Mouse (Mus musculus) MEL (cell line): ENCODE results near the gene Vps37d. TPM values are rescaled to one million over a fixed set of nuclear protein-coding genes. Genes with fewer than 3 reads are reported as not detected.
A peak's percentile ranks its signal among the peaks of the same experiment; 100 is the strongest.

Experiments used
- DNase-seq: peaks from one replicate; pipeline ENCODE4 v3.0.0; 2011; ENCODE audit warnings: low read depth, low spot score
- H3K27ac ChIP-seq: 2 replicates; pipeline ENCODE4 v1.5.1; 2012; ENCODE audit warnings: low read depth, mild to moderate bottlenecking, control low read depth, low read length, moderate library complexity; ENCODE audit not compliant: control insufficient read depth
- H3K27me3 ChIP-seq, 2 experiments: fragments of 150-350 bp in 1 of 2; sonication (generic) in 1 of 2; 2 replicates each; pipeline ENCODE4 v1.6.1; 2012; ENCODE audit warnings: low read length in 2 of 2, mild to moderate bottlenecking in 2 of 2, improper control_type of control experiment in 1 of 2, moderate library complexity in 1 of 2; ENCODE audit not compliant: insufficient read depth in 2 of 2, control insufficient read depth in 1 of 2
- H3K36me3 ChIP-seq, 2 experiments: 2 replicates each; pipeline ENCODE4 v1.6.1; 2012 to 2014; ENCODE audit warnings: low read length in 2 of 2, improper control_type of control experiment in 1 of 2, inconsistent platforms in 1 of 2, mild to moderate bottlenecking in 1 of 2; ENCODE audit not compliant: insufficient read depth in 2 of 2, control insufficient read depth in 1 of 2
- H3K4me1 ChIP-seq, 2 experiments: fragments of 150-350 bp in 1 of 2; sonication (generic) in 1 of 2; 2 replicates each; pipeline ENCODE4 v1.6.1; 2012; ENCODE audit warnings: low read length in 2 of 2, improper control_type of control experiment in 1 of 2, mild to moderate bottlenecking in 1 of 2; ENCODE audit not compliant: insufficient read depth in 2 of 2, control insufficient read depth in 1 of 2
- H3K4me3 ChIP-seq, 2 experiments: fragments of 150-350 bp in 1 of 2; sonication (generic) in 1 of 2; 2 replicates each; pipeline ENCODE4 v1.5.1; 2012; ENCODE audit warnings: low read depth in 2 of 2, low read length in 2 of 2, mild to moderate bottlenecking in 2 of 2, moderate library complexity in 2 of 2, control low read depth in 1 of 2, improper control_type of control experiment in 1 of 2; ENCODE audit not compliant: control insufficient read depth in 1 of 2, insufficient read depth in 1 of 2
- H3K79me2 ChIP-seq: 2 replicates; pipeline ENCODE4 v1.6.1; 2012; ENCODE audit warnings: mild to moderate bottlenecking, low read length, moderate library complexity; ENCODE audit not compliant: control insufficient read depth, poor library complexity, insufficient read depth
- H3K9ac ChIP-seq: 2 replicates; pipeline ENCODE4 v1.6.1; 2012; ENCODE audit warnings: low read depth, mild to moderate bottlenecking, control low read depth, low read length, moderate library complexity; ENCODE audit not compliant: control insufficient read depth, poor library complexity, severe bottlenecking
- H3K9me3 ChIP-seq: fragments of 150-350 bp; sonication (generic); replicated peaks from 2 replicates; pipeline ENCODE4 v1.6.1; 2012; ENCODE audit warnings: mild to moderate bottlenecking, low read length, improper control_type of control experiment, moderate library complexity; ENCODE audit not compliant: insufficient read depth
- BHLHE40 ChIP-seq: IDR thresholded peaks from 2 replicates; pipeline ENCODE4 v1.6.1; 2012; ENCODE audit warnings: low read depth, mild to moderate bottlenecking, inconsistent platforms, low read length, improper control_type of control experiment, borderline replicate concordance
- CHD2 ChIP-seq: IDR thresholded peaks from 2 replicates; pipeline ENCODE4 v1.6.1; 2011; ENCODE audit warnings: low read length, improper control_type of control experiment
- EP300 ChIP-seq, 2 experiments: IDR thresholded peaks; 2 replicates each; pipeline ENCODE4 v1.6.1; 2011; ENCODE audit warnings: improper control_type of control experiment in 2 of 2, low read length in 2 of 2, low read depth in 1 of 2, mild to moderate bottlenecking in 1 of 2
- GABPA ChIP-seq: IDR thresholded peaks from 2 replicates; pipeline ENCODE4 v1.6.1; 2012; ENCODE audit warnings: low read depth, mild to moderate bottlenecking, inconsistent platforms, low read length, improper control_type of control experiment, moderate library complexity
- KAT2A ChIP-seq: conservative IDR thresholded peaks from 2 replicates; pipeline ENCODE4 v1.6.1; 2012; ENCODE audit warnings: low read depth, low read length, improper control_type of control experiment, inconsistent platforms
- MAFK ChIP-seq: IDR thresholded peaks from 2 replicates; pipeline ENCODE4 v1.6.1; 2011; ENCODE audit warnings: low read depth, mild to moderate bottlenecking, low read length, improper control_type of control experiment, borderline replicate concordance
- MAX ChIP-seq: IDR thresholded peaks from 2 replicates; pipeline ENCODE4 v1.6.1; 2011; ENCODE audit warnings: low read length, improper control_type of control experiment
- MAZ ChIP-seq: IDR thresholded peaks from 2 replicates; pipeline ENCODE4 v1.6.1; 2012; ENCODE audit warnings: low read depth, mild to moderate bottlenecking, inconsistent platforms, low read length, improper control_type of control experiment
- MYB ChIP-seq: IDR thresholded peaks from 2 replicates; pipeline ENCODE4 v1.6.1; 2011; ENCODE audit warnings: mild to moderate bottlenecking, low read depth, low read length, improper control_type of control experiment
- MYC ChIP-seq: IDR thresholded peaks from 2 replicates; pipeline ENCODE4 v1.6.1; 2011; ENCODE audit warnings: low read depth, mild to moderate bottlenecking, low read length, improper control_type of control experiment, moderate library complexity
- POLR2AphosphoS2 ChIP-seq: IDR thresholded peaks from 2 replicates; pipeline ENCODE4 v1.6.1; 2011; ENCODE audit warnings: low read length, improper control_type of control experiment
- RCOR1 ChIP-seq: IDR thresholded peaks from 2 replicates; pipeline ENCODE4 v1.6.1; 2012; ENCODE audit warnings: low read depth, mild to moderate bottlenecking, inconsistent platforms, low read length, improper control_type of control experiment
- SIN3A ChIP-seq: IDR thresholded peaks from 2 replicates; pipeline ENCODE4 v1.6.1; 2012; ENCODE audit warnings: low read length, improper control_type of control experiment, inconsistent platforms
- TAL1 ChIP-seq: IDR thresholded peaks from 2 replicates; pipeline ENCODE4 v1.6.1; 2012; ENCODE audit warnings: mild to moderate bottlenecking, inconsistent platforms, low read length, moderate library complexity, mixed read lengths
- TBP ChIP-seq: IDR thresholded peaks from 2 replicates; pipeline ENCODE4 v1.8.0; 2011; ENCODE audit warnings: low read depth, low read length, improper control_type of control experiment
- TCF12 ChIP-seq: IDR thresholded peaks from 2 replicates; pipeline ENCODE4 v1.6.1; 2014; ENCODE audit warnings: low read depth, mild to moderate bottlenecking, inconsistent platforms, low read length, improper control_type of control experiment, moderate library complexity
- ZC3H11A ChIP-seq: IDR thresholded peaks from 2 replicates; pipeline ENCODE4 v1.6.1; 2012; ENCODE audit warnings: low read depth, mild to moderate bottlenecking, inconsistent platforms, low read length, improper control_type of control experiment
- ZKSCAN1 ChIP-seq: IDR thresholded peaks from 2 replicates; pipeline ENCODE4 v1.6.1; 2012; ENCODE audit warnings: low read depth, mild to moderate bottlenecking, inconsistent platforms, low read length, improper control_type of control experiment, moderate library complexity
- ZNF384 ChIP-seq: IDR thresholded peaks from 2 replicates; pipeline ENCODE4 v1.6.1; 2012; ENCODE audit warnings: low read depth, mild to moderate bottlenecking, inconsistent platforms, low read length, improper control_type of control experiment
- polyA plus RNA-seq, 2 experiments: library from polyadenylated mRNA; stranded (reverse) in 1 of 2; unstranded in 1 of 2; fragments of >175 nt in 1 of 2; fragments of >200 nt in 1 of 2; gene quantifications; 2 replicates each; pipeline versions ENCODE4 v1.2.1 to v1.2.4; 2012; ENCODE audit warnings: low replicate concordance in 2 of 2, low read depth in 1 of 2; ENCODE audit not compliant: insufficient read length in 2 of 2, insufficient read depth in 1 of 2, missing spikeins in 1 of 2
- total RNA-seq: library from RNA; depleted of rRNA; stranded (reverse); fragments of 300-350 nt; gene quantifications from 2 replicates; pipeline ENCODE4 v1.2.3, GENCODE M21; 2012

Vps37d gene
- total and polyA plus RNA-seq, 3 experiments, result 0.31 to 1.2 TPM; not detected in 1

- no peak overlapping the region for H3K4me3 ChIP-seq
- H3K4me1 ChIP-seq, result peaks cover 12 to 36% of the 10 kb centered on the region in 2 experiments
- H3K9me3 ChIP-seq, result no peaks in the 10 kb centered on the region
- peaks cover 0 to 22% of the 10 kb centered on the region in 2 experiments; a peak in 2 of 4 replicates for H3K36me3 ChIP-seq
- peak; percentile 51; the same call in 1 of the 2 replicates for TF ChIP-seq ZKSCAN1
- peak; percentile 78 for TF ChIP-seq TAL1
- no peak for TF ChIP-seq GABPA
- TF ChIP-seq POLR2AphosphoS2, result no peak
- TF ChIP-seq SIN3A, result peak; percentile 46
- TF ChIP-seq TBP, result no peak
- no peak for TF ChIP-seq KAT2A
- TF ChIP-seq MAFK, result no peak
- peak; percentile 33; the same call in 1 of the 2 replicates for TF ChIP-seq BHLHE40
- peak; percentile 82 for TF ChIP-seq ZNF384
- TF ChIP-seq MAZ, result no peak
- TF ChIP-seq ZC3H11A, result no peak
- 0 out of 2 replicates have a peak, but pooled peaks have one; percentile 16 for TF ChIP-seq MYB
- TF ChIP-seq MAX, result peak; percentile 61
- 0 out of 2 replicates have a peak, but pooled peaks have one; percentile 16 for TF ChIP-seq TCF12
- 0 out of 2 replicates have a peak, but pooled peaks have one; percentile 39 for TF ChIP-seq MYC
- peak; percentile 16 to 24; a peak in 2 of 4 replicates for TF ChIP-seq EP300 (IDR thresholded peaks at IDR 0.05; ENCODE audit: low read depth in 1 of 2, low read length in 2 of 2)
- no peak for TF ChIP-seq CHD2
- peak; percentile 44; the same call in 1 of the 2 replicates for TF ChIP-seq RCOR1
- no peak overlapping the region; the same call in 1 of the 2 replicates for H3K27ac ChIP-seq
- no peaks in the 10 kb centered on the region for H3K27me3 ChIP-seq
- peak; percentile 74 for DNase-seq
- no peak overlapping the region for H3K9ac ChIP-seq
- H3K79me2 ChIP-seq, result peaks cover 2% of the 10 kb centered on the region; the same call in 1 of the 2 replicates
Measured at GRCm38 (mm10) chr5:135024665-135025224, 53.3 kb downstream of the Vps37d start.
